Mouse (Mus musculus): Measurements from ENCODE around the gene Acot13.

GRCm38 (mm10) chr13:24798686-24799085 lies 32.7 kb downstream of the Acot13 start:
- TF ChIP-seq REST (IDR thresholded peaks at IDR 0.05; ENCODE audit: insufficient read depth, insufficient read length) (no peak), POLR2A (IDR thresholded peaks at IDR 0.05; ENCODE audit: insufficient read length, low read depth) (no peak), USF1 (IDR thresholded peaks at IDR 0.05; ENCODE audit: low read depth) (no peak)

All from myocyte (in vitro differentiated cells).